Mouse (Mus musculus): Measurements from ENCODE around the gene Notch1. TPM values are rescaled to one million over a fixed set of nuclear protein-coding genes. Genes with fewer than 3 reads are reported as not detected.

Notch1 gene
- polyA plus RNA-seq, 3 experiments from 2014 or later: 24.9 to 41.2 (median 27.0) TPM

GRCm38 (mm10) chr2:26444368-26444767, 72.1 kb downstream of the Notch1 start:
- no peak for ATAC-seq

GRCm38 (mm10) chr2:26443876-26444275, 72.6 kb downstream of the Notch1 start:
- ATAC-seq: no peak

GRCm38 (mm10) chr2:26442843-26443242, 73.6 kb downstream of the Notch1 start:
- ATAC-seq: no peak

GRCm38 (mm10) chr2:26441688-26442087, 74.8 kb downstream of the Notch1 start:
- ATAC-seq: no peak

- no peak for ATAC-seq
These were observed 75.2 kb downstream of the Notch1 start for GRCm38 (mm10) chr2:26441261-26441660.

GRCm38 (mm10) chr2:26439671-26440070, 76.8 kb downstream of the Notch1 start:
- no peak for ATAC-seq

- no peak for ATAC-seq
These were observed 78.1 kb downstream of the Notch1 start for GRCm38 (mm10) chr2:26438373-26438772.

- no peak for ATAC-seq
These were observed 79.2 kb downstream of the Notch1 start for GRCm38 (mm10) chr2:26437221-26437620.

- no peak for ATAC-seq
These were observed 81.5 kb downstream of the Notch1 start for GRCm38 (mm10) chr2:26434791-26435572.

- ATAC-seq: no peak
These were observed 86.6 kb downstream of the Notch1 start for GRCm38 (mm10) chr2:26429851-26430250.

- ATAC-seq: no peak
These were observed 91.9 kb downstream of the Notch1 start for GRCm38 (mm10) chr2:26424541-26424940.

- ATAC-seq: no peak
These were observed 93.4 kb downstream of the Notch1 start for GRCm38 (mm10) chr2:26423086-26423485.

GRCm38 (mm10) chr2:26421969-26422368, 94.5 kb downstream of the Notch1 start:
- no peak for ATAC-seq

- ATAC-seq: no peak
These were observed 98.3 kb downstream of the Notch1 start for GRCm38 (mm10) chr2:26418120-26418519.

GRCm38 (mm10) chr2:26417066-26417465, 99.4 kb downstream of the Notch1 start:
- no peak for ATAC-seq

- ATAC-seq: no peak
These were observed 105.5 kb downstream of the Notch1 start for GRCm38 (mm10) chr2:26410931-26411411.

- ATAC-seq: no peak
These were observed 106.4 kb downstream of the Notch1 start for GRCm38 (mm10) chr2:26410091-26410490.

- no peak for ATAC-seq
These were observed 107.1 kb downstream of the Notch1 start for GRCm38 (mm10) chr2:26409362-26409761.

- peak; percentile 94 for ATAC-seq
These were observed 107.7 kb downstream of the Notch1 start, which contains the start of gene Inpp5e for GRCm38 (mm10) chr2:26408515-26409356. Inpp5e (minus strand) TSS chr2:26409203.

Measured in inflammation-experienced regulatory T-cells, adult 6 months (primary cell).